Mouse (Mus musculus) kidney, adult 2 months (tissue): ENCODE data around the gene Lyrm7. TPM values are rescaled to one million over a fixed set of nuclear protein-coding genes. Genes with fewer than 3 reads are reported as not detected.
A peak's percentile ranks its signal among the peaks of the same experiment; 100 is the strongest.

Source experiments
- DNase-seq: peaks from one replicate; pipeline ENCODE4 v3.0.0; 2021
- H3K27ac ChIP-seq: fragments of 200-500 bp; 2 replicates; pipeline ENCODE4 v1.5.1; 2012; ENCODE audit warnings: low read depth, low read length, control low read depth, inconsistent platforms; ENCODE audit not compliant: insufficient read depth
- H3K27me3 ChIP-seq: fragments of 200-500 bp; replicated peaks from 2 replicates; pipeline ENCODE4 v1.6.1; 2012; ENCODE audit warnings: mild to moderate bottlenecking, moderate library complexity, low read length, inconsistent platforms; ENCODE audit not compliant: control insufficient read depth, insufficient read depth
- H3K36me3 ChIP-seq: fragments of 200-500 bp; 2 replicates; pipeline ENCODE4 v1.6.1; 2012; ENCODE audit warnings: mild to moderate bottlenecking, moderate library complexity, low read length, inconsistent platforms; ENCODE audit not compliant: control insufficient read depth, insufficient read depth
- H3K4me1 ChIP-seq: fragments of 200-500 bp; 2 replicates; pipeline ENCODE4 v1.6.1; 2011; ENCODE audit warnings: low read length; ENCODE audit not compliant: control insufficient read depth, insufficient read depth
- H3K4me3 ChIP-seq: fragments of 200-500 bp; 2 replicates; pipeline ENCODE4 v1.5.1; 2011; ENCODE audit warnings: mild to moderate bottlenecking, low read depth, low read length, control low read depth; ENCODE audit not compliant: insufficient read depth
- CTCF ChIP-seq: fragments of 200-500 bp; conservative IDR thresholded peaks from 2 replicates; pipeline ENCODE4 v1.5.1; 2011; ENCODE audit warnings: low read depth, mild to moderate bottlenecking, control low read depth, low read length, moderate library complexity, mixed read lengths; ENCODE audit not compliant: insufficient read depth, insufficient read length
- POLR2A ChIP-seq: fragments of 200-500 bp; IDR thresholded peaks from one replicate; pipeline ENCODE4 v1.6.1; 2011; ENCODE audit warnings: low read depth, low read length, control low read depth
- WGBS: fragments of 180-500 bp; shearing (Covaris S2); methylation state at CpG from one replicate; pipeline ENCODE4 v1.1.7; 2018; 5-methylcytosine and 5-hydroxymethylcytosine counted together
- polyA plus RNA-seq: library from polyadenylated mRNA; depleted of rRNA; stranded (reverse); fragments of >200 nt; gene quantifications from 2 replicates; pipeline ENCODE4 v1.2.3, GENCODE M21; 2012

Lyrm7 gene
- polyA plus RNA-seq, 1 experiment: 3.9 TPM

DNA sequence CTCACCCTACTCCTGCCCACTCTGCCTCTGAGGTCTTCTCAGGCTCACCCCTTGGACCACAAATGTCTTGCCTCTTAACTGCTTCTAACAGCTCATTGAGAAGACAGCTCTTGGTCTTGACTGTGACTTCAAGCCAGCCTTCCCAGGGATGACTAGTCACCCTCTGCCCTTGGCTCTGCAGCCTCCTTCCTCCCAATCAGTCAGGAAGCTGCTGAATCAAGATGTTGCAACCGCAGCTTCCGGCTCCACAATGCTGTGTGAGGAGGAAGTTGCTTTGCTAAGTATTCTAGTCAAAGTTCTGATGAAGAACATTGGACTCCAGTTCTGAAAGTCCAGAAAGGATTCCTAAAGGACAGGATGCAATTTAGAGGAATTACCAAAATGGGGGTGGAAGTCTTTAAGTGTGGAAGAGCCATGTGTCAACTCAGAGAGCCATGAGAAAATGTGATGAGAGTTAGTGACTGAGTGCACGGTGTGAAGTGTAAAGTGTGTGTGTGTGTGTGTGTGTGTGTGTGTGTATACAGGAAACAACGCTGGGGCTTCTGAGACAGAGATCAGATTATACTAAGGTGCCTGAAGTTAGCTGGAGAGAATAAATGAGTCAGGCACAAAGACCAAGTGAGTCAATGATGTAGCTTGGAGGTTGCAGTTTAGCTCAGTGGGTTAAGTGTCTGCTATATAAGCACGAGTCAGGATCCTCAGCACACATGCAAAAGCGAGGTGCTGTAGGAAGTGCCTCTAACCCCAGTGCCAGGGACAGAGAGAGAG is 58.7 kb downstream of the Lyrm7 start:
- 43% methylated on average over 6 of the region's 6 CpGs for WGBS
- peak; percentile 77 for DNase-seq
- no peak for TF ChIP-seq CTCF
- no peak for TF ChIP-seq POLR2A
- Histone ChIP-seq H3K27ac (peak overlapping the region; percentile 63), H3K4me1 (no peaks in the 10 kb centered on the region), H3K27me3 (no peaks in the 10 kb centered on the region), H3K36me3 (no peaks in the 10 kb centered on the region), H3K4me3 (no peak overlapping the region)

DNA sequence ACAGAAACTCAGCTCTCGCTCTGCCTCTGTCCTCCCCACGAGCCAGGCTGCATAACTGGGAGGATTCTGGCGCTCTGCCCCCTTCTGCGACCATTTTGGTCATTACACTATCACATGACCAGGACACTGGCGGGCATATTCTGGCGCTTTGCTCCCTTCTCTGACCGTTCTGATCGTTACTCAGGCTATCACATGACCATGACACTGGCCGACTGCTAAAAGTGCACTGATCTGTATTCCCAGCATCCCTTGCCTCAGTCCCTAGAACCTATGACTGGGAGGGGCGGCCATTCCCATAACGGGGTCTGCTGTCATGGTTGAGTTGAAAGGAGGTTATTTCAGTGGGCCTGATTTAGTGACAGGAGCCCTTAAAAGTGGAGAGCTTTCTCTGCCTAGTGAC is 64.2 kb downstream of the Lyrm7 start:
- 62% methylated on average over 11 of the region's 11 CpGs for WGBS
- H3K36me3 ChIP-seq: no peaks in the 10 kb centered on the region
- no peaks in the 10 kb centered on the region for H3K4me1 ChIP-seq
- no peaks in the 10 kb centered on the region for H3K27me3 ChIP-seq
- TF ChIP-seq POLR2A (no peak), CTCF (no peak)
- DNase-seq: no peak
- H3K4me3 ChIP-seq: no peak overlapping the region
- no peak overlapping the region for H3K27ac ChIP-seq

DNA sequence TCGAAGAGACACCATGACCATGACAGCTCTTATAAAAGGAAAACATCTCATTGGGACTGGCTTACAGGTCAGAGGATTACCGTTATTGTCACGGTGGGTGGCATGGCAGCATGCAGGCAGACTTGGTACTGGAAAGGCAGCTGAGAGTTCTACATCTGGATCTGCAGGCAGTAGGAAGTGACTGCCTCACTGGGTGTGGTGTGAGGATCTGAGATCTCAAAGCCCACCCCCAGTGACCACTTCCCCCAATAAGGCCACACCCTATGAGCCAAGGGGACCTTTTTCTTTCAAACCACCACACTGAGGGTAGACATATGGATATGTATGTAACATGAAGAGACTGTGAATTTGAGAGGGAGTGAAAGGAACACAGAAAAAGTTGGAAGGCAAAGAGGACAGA is 66.0 kb downstream of the Lyrm7 start:
- no peak overlapping the region for H3K4me3 ChIP-seq
- H3K4me1 ChIP-seq: no peaks in the 10 kb centered on the region
- H3K36me3 ChIP-seq: no peaks in the 10 kb centered on the region
- WGBS: 91% methylated on average over 3 of the region's 3 CpGs
- no peak for DNase-seq
- no peak overlapping the region for H3K27ac ChIP-seq
- TF ChIP-seq CTCF (no peak), POLR2A (no peak)
- H3K27me3 ChIP-seq: no peaks in the 10 kb centered on the region

DNA sequence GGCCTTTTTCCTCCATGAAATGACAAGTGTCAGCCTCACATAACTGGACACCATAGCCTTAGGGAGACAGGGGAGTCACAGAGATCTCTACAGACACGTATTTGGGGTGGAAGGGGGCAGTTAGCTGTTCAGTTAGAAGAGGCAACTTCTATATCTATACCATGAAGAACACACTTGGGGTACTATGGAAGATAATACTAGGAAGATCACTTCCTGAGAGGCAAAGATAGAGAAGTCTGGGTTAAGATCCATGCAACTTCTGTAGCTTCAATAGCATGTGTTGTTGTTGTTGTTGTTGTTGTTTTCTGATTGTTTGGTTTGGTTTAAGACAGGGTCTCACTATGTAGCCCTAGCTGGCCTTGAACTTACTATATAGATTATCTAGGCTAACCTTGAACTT is 67.5 kb downstream of the Lyrm7 start:
- no peak for TF ChIP-seq CTCF

DNA sequence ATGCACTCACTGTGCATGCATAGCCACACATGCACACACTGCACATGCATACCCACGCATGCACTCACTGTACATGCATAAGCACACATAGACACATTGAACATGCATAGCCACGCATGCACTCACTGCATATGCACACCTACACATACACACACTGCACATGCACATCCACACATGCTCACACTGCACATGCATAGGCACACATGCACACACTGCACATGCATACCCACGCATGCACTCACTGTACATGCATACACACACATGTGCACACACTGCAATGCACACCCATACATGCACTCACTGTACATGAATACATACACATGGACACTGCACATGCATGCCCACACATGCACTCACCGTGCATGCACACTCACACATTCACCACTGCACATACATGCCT is 69.3 kb downstream of the Lyrm7 start:
- TF ChIP-seq CTCF (no peak), POLR2A (no peak)
- Histone ChIP-seq H3K27ac (no peak overlapping the region), H3K4me3 (no peak overlapping the region), H3K27me3 (no peaks in the 10 kb centered on the region), H3K4me1 (no peaks in the 10 kb centered on the region), H3K36me3 (no peaks in the 10 kb centered on the region)
- no peak for DNase-seq
- 96% methylated on average over 4 of the region's 4 CpGs for WGBS

More for the DNA sequence above, 67.5 kb downstream of the Lyrm7 start:
- H3K4me3 ChIP-seq: no peak overlapping the region
- 81% methylated on average over 1 of the region's 1 CpGs for WGBS
- no peak overlapping the region for H3K27ac ChIP-seq
- no peaks in the 10 kb centered on the region for H3K36me3 ChIP-seq
- DNase-seq: no peak
- H3K27me3 ChIP-seq: no peaks in the 10 kb centered on the region
- no peaks in the 10 kb centered on the region for H3K4me1 ChIP-seq

DNA sequence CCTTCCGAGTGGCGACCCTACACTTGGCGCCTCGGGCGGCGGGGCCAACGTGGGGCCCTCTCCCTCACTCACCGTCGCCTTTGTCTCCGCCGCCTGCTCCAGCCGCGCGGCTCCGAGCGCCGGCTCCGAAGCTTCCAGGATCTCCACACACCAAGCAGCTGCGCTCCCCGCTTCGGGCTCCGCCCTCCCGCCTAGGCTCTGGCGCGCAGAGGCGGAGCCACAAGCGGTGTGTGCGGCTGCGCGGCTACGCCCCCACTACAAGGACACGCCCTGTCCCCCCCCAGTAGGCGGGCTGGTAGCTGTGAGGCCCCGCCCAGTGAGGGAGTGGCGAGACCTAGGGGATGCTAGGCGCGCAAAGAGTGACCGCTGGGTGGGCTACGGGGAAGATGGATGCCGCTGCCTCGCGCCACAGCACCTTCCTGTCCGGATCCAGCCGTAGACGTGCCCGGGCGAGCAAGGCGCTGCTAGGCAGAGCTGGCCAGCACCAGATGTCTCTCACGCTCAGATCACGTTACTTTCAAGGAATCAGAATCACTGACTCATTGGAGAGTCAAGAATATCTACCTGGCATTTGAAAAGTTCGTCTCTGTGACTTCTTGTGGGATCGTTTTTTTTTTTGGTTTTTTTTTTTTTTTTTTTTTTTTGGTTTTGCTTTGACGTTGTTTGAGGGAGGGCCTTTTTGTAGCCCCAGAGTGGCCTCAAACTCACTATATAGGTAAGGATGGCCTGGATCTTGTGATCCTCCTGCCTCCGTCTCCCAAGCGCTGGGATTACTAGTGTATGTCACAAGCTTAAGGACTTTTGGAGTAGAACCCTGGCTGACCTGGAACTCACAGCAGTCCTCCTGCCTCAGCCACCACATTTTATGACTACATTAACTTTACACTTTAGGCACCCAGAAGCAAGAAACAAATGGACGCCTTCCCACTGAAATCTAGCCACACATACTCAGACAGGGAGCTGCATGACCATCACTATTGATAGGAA is 72.9 kb downstream of the Lyrm7 start, which contains the start of gene Cdc42se2:
TSS of gene Cdc42se2 (minus strand) at position 188 of the 987 bp plus-strand sequence.
- no peaks in the 10 kb centered on the region for H3K27me3 ChIP-seq
- H3K27ac ChIP-seq: peak within 1 kb of the TSS; percentile 63
- H3K4me1 ChIP-seq: no peaks in the 10 kb centered on the region; the same call in 1 of the 2 replicates
- DNase-seq: peak; percentile 97
- no peaks in the 10 kb centered on the region for H3K36me3 ChIP-seq
- H3K4me3 ChIP-seq: peak within 1 kb of the TSS; percentile 72
- peak; percentile 67 for TF ChIP-seq POLR2A
- TF ChIP-seq CTCF: 0 out of 2 replicates have a peak, but pooled peaks have one; percentile 9
- WGBS: 4% methylated on average over 56 of the region's 56 CpGs
